Mouse (Mus musculus): Measurements from ENCODE around the gene Shtn1. TPM values are rescaled to one million over a fixed set of nuclear protein-coding genes. Genes with fewer than 3 reads are reported as not detected.
A peak's percentile ranks its signal among the peaks of the same experiment; 100 is the strongest.

The Shtn1 gene
- polyA plus RNA-seq, 1 experiment, result 3.4 TPM

- no peaks in the 10 kb centered on the region for H3K27me3 ChIP-seq (ENCODE audit: control insufficient read depth, insufficient read depth, low read length, poor library complexity, severe bottlenecking)
- TF ChIP-seq EP300 (IDR thresholded peaks at IDR 0.05; ENCODE audit: insufficient read depth, low read depth, low read length) (no peak), CTCF (IDR thresholded peaks at IDR 0.05; ENCODE audit: low read depth, low read length) (no peak), POLR2A (IDR thresholded peaks at IDR 0.05; ENCODE audit: insufficient read depth, low read length) (no peak)
- H3K4me3 ChIP-seq (ENCODE audit: low read depth, low read length), result no peak overlapping the region
Measured at GRCm38 (mm10) chr19:58963011-58963410, 112.9 kb downstream of the Shtn1 start.

GRCm38 (mm10) chr19:58954779-58955178, 121.1 kb downstream of the Shtn1 start:
- H3K9ac ChIP-seq (ENCODE audit: low read depth, poor library complexity, severe bottlenecking), result no peak overlapping the region
- H3K36me3 ChIP-seq (ENCODE audit: control insufficient read depth, insufficient read depth, low read length, poor library complexity, severe bottlenecking), result no peaks in the 10 kb centered on the region
- no peaks in the 10 kb centered on the region for H3K4me1 ChIP-seq (ENCODE audit: control insufficient read depth, insufficient read depth, low read length)
- no peak overlapping the region for H3K4me3 ChIP-seq (ENCODE audit: low read depth, low read length)
- TF ChIP-seq EP300 (IDR thresholded peaks at IDR 0.05; ENCODE audit: insufficient read depth, low read depth, low read length) (no peak), CTCF (IDR thresholded peaks at IDR 0.05; ENCODE audit: low read depth, low read length) (no peak), POLR2A (IDR thresholded peaks at IDR 0.05; ENCODE audit: insufficient read depth, low read length) (no peak)
- H3K27me3 ChIP-seq (ENCODE audit: control insufficient read depth, insufficient read depth, low read length, poor library complexity, severe bottlenecking), result no peaks in the 10 kb centered on the region
- no peak overlapping the region for H3K27ac ChIP-seq (ENCODE audit: insufficient read depth, low read length)
- no peaks in the 10 kb centered on the region for H3K9me3 ChIP-seq (replicated peaks; ENCODE audit: control insufficient read depth, insufficient read depth, low read length, poor library complexity, severe bottlenecking)

More at GRCm38 (mm10) chr19:58963011-58963410, 112.9 kb downstream of the Shtn1 start:
- Histone ChIP-seq H3K9me3 (replicated peaks; ENCODE audit: control insufficient read depth, insufficient read depth, low read length, poor library complexity, severe bottlenecking) (no peaks in the 10 kb centered on the region), H3K27ac (ENCODE audit: insufficient read depth, low read length) (no peak overlapping the region), H3K36me3 (ENCODE audit: control insufficient read depth, insufficient read depth, low read length, poor library complexity, severe bottlenecking) (no peaks in the 10 kb centered on the region), H3K4me1 (ENCODE audit: control insufficient read depth, insufficient read depth, low read length) (no peaks in the 10 kb centered on the region), H3K9ac (ENCODE audit: low read depth, poor library complexity, severe bottlenecking) (no peak overlapping the region)

- Histone ChIP-seq H3K36me3 (ENCODE audit: control insufficient read depth, insufficient read depth, low read length, poor library complexity, severe bottlenecking) (no peaks in the 10 kb centered on the region), H3K4me1 (ENCODE audit: control insufficient read depth, insufficient read depth, low read length) (no peaks in the 10 kb centered on the region), H3K27ac (ENCODE audit: insufficient read depth, low read length) (no peak overlapping the region), H3K9me3 (replicated peaks; ENCODE audit: control insufficient read depth, insufficient read depth, low read length, poor library complexity, severe bottlenecking) (no peaks in the 10 kb centered on the region), H3K27me3 (ENCODE audit: control insufficient read depth, insufficient read depth, low read length, poor library complexity, severe bottlenecking) (no peaks in the 10 kb centered on the region), H3K9ac (ENCODE audit: low read depth, poor library complexity, severe bottlenecking) (no peak overlapping the region), H3K4me3 (ENCODE audit: low read depth, low read length) (no peak overlapping the region)
- no peak for TF ChIP-seq CTCF (IDR thresholded peaks at IDR 0.05; ENCODE audit: low read depth, low read length)
- no peak for TF ChIP-seq EP300 (IDR thresholded peaks at IDR 0.05; ENCODE audit: insufficient read depth, low read depth, low read length)
- no peak for TF ChIP-seq POLR2A (IDR thresholded peaks at IDR 0.05; ENCODE audit: insufficient read depth, low read length)
Measured at GRCm38 (mm10) chr19:58952236-58952635, 123.7 kb downstream of the Shtn1 start.

- Histone ChIP-seq H3K36me3 (ENCODE audit: control insufficient read depth, insufficient read depth, low read length, poor library complexity, severe bottlenecking) (no peaks in the 10 kb centered on the region), H3K27ac (ENCODE audit: insufficient read depth, low read length) (no peak overlapping the region), H3K9me3 (replicated peaks; ENCODE audit: control insufficient read depth, insufficient read depth, low read length, poor library complexity, severe bottlenecking) (no peaks in the 10 kb centered on the region), H3K4me3 (ENCODE audit: low read depth, low read length) (no peak overlapping the region), H3K27me3 (ENCODE audit: control insufficient read depth, insufficient read depth, low read length, poor library complexity, severe bottlenecking) (no peaks in the 10 kb centered on the region), H3K9ac (ENCODE audit: low read depth, poor library complexity, severe bottlenecking) (no peak overlapping the region), H3K4me1 (ENCODE audit: control insufficient read depth, insufficient read depth, low read length) (no peaks in the 10 kb centered on the region)
- TF ChIP-seq EP300 (IDR thresholded peaks at IDR 0.05; ENCODE audit: insufficient read depth, low read depth, low read length) (no peak), CTCF (IDR thresholded peaks at IDR 0.05; ENCODE audit: low read depth, low read length) (no peak), POLR2A (IDR thresholded peaks at IDR 0.05; ENCODE audit: insufficient read depth, low read length) (no peak)
Measured at GRCm38 (mm10) chr19:58951521-58951920, 124.4 kb downstream of the Shtn1 start.

GRCm38 (mm10) chr19:58945959-58946358, 129.9 kb downstream of the Shtn1 start:
- no peak overlapping the region for H3K27ac ChIP-seq (ENCODE audit: insufficient read depth, low read length)
- H3K4me3 ChIP-seq (ENCODE audit: low read depth, low read length), result no peak overlapping the region
- no peaks in the 10 kb centered on the region for H3K27me3 ChIP-seq (ENCODE audit: control insufficient read depth, insufficient read depth, low read length, poor library complexity, severe bottlenecking)
- TF ChIP-seq POLR2A (IDR thresholded peaks at IDR 0.05; ENCODE audit: insufficient read depth, low read length) (no peak), EP300 (IDR thresholded peaks at IDR 0.05; ENCODE audit: insufficient read depth, low read depth, low read length) (no peak), CTCF (IDR thresholded peaks at IDR 0.05; ENCODE audit: low read depth, low read length) (no peak)
- H3K9ac ChIP-seq (ENCODE audit: low read depth, poor library complexity, severe bottlenecking), result no peak overlapping the region
- no peaks in the 10 kb centered on the region for H3K36me3 ChIP-seq (ENCODE audit: control insufficient read depth, insufficient read depth, low read length, poor library complexity, severe bottlenecking)
- H3K9me3 ChIP-seq (replicated peaks; ENCODE audit: control insufficient read depth, insufficient read depth, low read length, poor library complexity, severe bottlenecking), result no peaks in the 10 kb centered on the region
- peaks cover 3% of the 10 kb centered on the region for H3K4me1 ChIP-seq (ENCODE audit: control insufficient read depth, insufficient read depth, low read length)

- no peaks in the 10 kb centered on the region for H3K36me3 ChIP-seq (ENCODE audit: control insufficient read depth, insufficient read depth, low read length, poor library complexity, severe bottlenecking)
- H3K27ac ChIP-seq (ENCODE audit: insufficient read depth, low read length), result no peak within 1 kb of the TSS
- no peaks in the 10 kb centered on the region for H3K9me3 ChIP-seq (replicated peaks; ENCODE audit: control insufficient read depth, insufficient read depth, low read length, poor library complexity, severe bottlenecking)
- peak; percentile 93 for TF ChIP-seq POLR2A (IDR thresholded peaks at IDR 0.05; ENCODE audit: insufficient read depth, low read length)
- no peak for TF ChIP-seq CTCF (IDR thresholded peaks at IDR 0.05; ENCODE audit: low read depth, low read length)
- TF ChIP-seq EP300 (IDR thresholded peaks at IDR 0.05; ENCODE audit: insufficient read depth, low read depth, low read length), result 0 out of 2 replicates have a peak, but pooled peaks have one; percentile 2
- H3K9ac ChIP-seq (ENCODE audit: low read depth, poor library complexity, severe bottlenecking), result peak within 1 kb of the TSS; percentile 50
- H3K4me1 ChIP-seq (ENCODE audit: control insufficient read depth, insufficient read depth, low read length), result peaks cover 3% of the 10 kb centered on the region
- peak within 1 kb of the TSS; percentile 85 for H3K4me3 ChIP-seq (ENCODE audit: low read depth, low read length)
- H3K27me3 ChIP-seq (ENCODE audit: control insufficient read depth, insufficient read depth, low read length, poor library complexity, severe bottlenecking), result no peaks in the 10 kb centered on the region
Measured at GRCm38 (mm10) chr19:58942841-58943828, 132.8 kb downstream of the Shtn1 start, which contains the start of the genes Eno4 and Hspa12a. Gene Eno4, plus strand, starts transcription at chr19:58943425. Gene Hspa12a, minus strand, starts transcription at chr19:58943654.

Data from ES-Bruce4 (cell line).